Mouse (Mus musculus): ENCODE measurements around the gene Adam11.

GRCm38 (mm10) chr11:102783443-102783842 lies 22.2 kb downstream of the Adam11 start:
- no peak for TF ChIP-seq CTCF (IDR thresholded peaks at IDR 0.05; ENCODE audit: low read depth, low read length)
- TF ChIP-seq POLR2A (IDR thresholded peaks at IDR 0.05; ENCODE audit: extremely low read depth, insufficient read depth, low read length) = no peak

All from liver, adult 2 months (tissue).